Mouse (Mus musculus): Measurements from ENCODE around the gene Ssr2.
A peak's percentile ranks its signal among the peaks of the same experiment; 100 is the strongest.
"Not testable (repeated sequence)": the region's sequence is repeated elsewhere in the genome, so short reads cannot be mapped to it uniquely, and the experiment has no call there.

Ssr2 gene

DNA sequence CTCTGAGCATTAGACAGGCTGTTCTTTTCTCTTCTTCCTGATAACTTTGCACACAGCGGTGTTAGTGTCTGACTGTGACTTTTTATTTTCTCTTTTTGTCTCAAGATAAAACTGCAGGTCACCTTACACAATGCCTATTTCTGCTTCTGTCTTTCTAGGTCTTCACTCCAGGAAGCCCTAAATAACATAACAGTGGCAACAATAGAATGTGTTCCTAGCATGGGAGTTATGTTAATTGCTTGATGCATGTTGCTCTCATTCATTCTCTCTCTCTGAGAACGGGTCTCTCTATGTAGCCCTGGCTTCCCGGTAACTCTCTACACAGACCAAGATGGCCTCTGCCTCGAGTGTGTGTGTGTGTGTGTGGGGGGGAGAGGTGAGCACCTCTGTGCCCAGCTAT, 26.8 kb downstream of the Ssr2 start:
- no peak for DNase-seq (ENCODE audit: low spot score)

DNA sequence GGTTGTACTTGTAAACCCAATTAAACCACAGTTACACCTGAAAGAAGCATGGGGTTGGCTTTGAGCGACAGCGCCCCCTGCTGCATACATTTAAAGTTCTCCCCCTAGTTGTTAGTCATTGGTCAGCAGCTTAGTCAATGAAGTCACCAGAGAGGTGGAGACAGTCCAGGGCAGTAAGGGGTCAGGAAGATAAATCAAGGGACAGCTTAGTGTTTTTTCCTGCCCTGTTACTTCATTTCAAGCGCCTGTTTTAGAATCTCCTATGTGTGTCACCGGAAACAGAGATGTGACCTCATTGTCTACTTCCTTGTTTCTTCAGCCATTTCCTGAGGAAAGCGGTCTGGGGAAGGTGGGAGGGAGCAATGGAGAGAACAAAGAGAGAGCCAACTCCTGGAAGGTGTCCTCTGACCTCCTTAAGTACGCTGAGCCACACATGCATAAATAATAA, 28.1 kb downstream of the Ssr2 start:
- peak; percentile 79 for DNase-seq (ENCODE audit: low spot score)

DNA sequence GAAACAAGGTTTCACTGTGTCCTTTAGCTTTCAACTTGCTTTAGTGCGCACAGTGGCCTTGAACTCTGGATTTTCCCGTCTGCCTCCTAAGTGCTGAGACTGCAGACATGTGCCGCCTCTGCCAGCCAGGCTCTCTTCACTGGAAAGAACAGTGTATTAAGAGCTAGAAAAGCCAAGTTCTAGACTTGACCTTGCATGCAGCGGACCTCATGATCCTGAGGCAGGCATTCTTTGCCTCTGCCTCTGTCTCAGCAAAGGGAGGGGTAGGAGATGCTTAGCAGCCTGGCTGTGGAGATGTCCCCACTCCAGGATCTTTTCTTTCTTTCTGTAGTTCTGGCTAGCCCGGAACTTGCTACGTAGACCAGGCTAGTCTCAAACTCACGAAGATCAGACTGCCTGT, 29.2 kb downstream of the Ssr2 start:
- DNase-seq (ENCODE audit: low spot score), result no peak

DNA sequence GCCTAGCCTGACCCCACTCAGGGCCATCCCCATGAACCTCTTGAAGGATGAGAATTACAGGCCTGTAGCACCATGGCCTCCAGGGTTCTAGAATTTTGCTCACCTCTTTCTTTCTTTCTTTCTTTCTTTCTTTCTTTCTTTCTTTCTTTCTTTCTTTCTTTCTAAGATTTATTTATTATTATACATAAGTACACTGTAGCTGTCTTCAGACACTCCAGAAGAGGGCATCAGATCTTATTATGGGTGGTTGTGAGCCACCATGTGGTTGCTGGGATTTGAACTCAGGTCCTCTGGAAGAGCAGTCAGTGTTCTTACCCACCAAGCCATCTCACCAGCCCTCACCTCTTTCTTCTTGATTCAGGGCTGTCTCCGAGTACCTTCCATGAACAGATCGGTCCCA, 30.0 kb downstream of the Ssr2 start, which contains the start of gene Arhgef2:
TSS of gene Arhgef2 (plus strand) at position 301 of the 400 bp plus-strand sequence.
- DNase-seq (ENCODE audit: low spot score), result not testable (repeated sequence)

DNA sequence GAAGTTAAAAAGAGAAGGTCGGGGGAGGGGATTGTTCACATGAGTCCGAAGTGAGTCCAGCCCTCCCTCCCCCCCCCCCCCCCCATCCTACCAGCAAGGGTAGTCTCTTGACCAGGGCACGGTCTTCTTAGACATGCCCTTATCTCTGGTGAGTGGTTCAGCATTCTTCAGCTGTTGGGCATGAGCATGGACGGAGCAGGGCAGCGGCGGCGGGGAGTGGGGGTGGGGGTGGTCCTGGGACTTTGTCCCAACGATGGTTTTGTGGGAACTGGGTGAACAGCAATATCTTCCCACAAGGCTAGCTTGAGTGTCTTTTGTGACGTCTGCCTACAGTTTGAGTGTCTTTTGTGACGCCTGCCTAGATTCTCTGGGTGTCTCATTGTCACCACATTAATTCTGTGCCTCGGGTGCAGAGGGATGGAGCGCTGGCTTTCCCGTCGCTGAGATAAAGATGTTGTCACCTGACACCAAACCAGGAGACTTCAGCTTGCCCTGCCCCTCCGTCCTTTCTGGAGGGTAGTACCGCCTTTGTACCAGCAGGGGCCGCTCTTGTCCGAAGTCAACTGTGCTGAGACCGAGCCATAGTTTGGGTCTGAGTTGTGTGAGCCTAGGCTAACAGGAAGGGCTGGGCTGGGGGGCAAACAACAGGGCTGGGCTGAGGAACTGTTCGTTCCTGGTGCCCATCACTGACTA, 31.5 kb downstream of the Ssr2 start:
- DNase-seq (ENCODE audit: low spot score), result peak; percentile 94

DNA sequence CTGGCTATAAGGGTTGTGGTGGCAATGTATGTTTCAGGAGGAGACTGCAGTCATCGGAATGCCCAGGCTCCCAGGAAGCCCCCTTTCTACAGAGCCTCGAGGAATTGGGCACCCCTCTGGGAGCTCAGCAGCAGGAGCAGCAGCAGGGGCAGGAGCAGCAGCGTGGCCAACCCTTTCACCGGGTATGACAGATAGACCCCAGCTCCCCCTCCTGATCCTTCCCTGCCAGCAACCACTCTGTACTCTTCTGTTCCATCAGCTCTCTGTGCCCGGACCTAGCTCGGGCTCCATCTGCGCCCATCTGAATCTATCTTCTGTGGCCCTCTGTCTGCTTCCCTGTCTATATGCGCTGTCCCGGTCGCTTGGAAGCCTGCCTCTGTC, 32.1 kb downstream of the Ssr2 start:
- no peak for DNase-seq (ENCODE audit: low spot score)

DNA sequence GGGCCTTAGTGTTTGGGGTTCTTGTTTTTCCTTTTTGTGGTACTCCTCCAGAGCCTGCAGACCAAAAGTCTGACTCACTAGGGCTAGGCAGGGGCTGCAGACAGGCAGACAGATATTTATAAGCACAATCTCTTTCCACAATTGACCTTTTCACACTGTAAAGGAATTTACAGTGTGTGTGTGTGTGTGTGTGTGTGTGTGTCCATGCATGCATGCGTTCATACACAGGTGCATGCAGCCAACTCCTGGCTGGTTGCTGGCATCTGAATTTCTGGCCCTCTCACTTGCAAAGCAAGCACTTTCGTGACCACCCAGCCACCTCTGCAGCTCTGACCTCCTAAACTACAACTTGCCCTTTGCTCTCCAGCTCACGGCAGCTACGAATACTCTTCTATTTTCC, 33.4 kb downstream of the Ssr2 start:
- DNase-seq (ENCODE audit: low spot score), result no peak

DNA sequence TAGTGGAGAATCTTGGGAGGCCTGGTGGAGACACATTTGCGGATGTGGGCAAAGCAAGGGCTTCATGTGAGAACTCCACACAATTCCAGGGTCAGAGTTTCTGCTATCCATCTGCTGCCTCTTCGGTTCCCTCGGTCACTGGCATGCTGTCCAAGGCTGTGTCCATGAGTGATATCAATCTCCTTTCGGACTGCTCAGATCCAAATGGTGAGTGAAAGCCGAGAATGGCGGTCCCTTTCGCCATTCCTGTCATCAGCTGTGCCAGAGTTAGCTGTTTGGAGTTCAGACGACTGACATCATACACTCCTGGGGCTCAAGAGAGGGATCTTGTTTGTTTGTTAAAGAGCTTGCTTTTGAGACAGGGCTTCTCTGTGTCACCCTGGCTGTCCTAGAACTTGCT, 38.7 kb downstream of the Ssr2 start:
- DNase-seq (ENCODE audit: low spot score), result no peak

DNA sequence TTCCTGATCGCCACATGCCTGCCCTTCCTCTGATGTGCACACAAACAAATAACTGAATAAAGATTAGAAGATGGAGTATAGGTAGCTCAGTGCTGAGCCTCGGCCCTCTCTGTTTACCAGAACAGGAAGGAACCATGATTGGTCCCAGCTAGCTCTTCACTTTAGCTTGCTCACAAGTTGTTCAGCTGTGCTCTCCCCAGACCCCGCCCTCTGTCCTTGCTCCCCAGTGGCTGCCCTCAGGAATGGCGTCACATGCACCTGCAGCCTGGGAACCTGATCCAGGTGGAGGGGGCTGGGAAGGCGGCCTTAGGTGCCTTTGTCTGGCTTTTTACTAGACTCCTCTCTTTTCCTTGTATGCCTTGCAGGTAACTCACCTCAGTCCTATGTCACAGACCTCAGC, 39.4 kb downstream of the Ssr2 start:
- no peak for DNase-seq (ENCODE audit: low spot score)

DNA sequence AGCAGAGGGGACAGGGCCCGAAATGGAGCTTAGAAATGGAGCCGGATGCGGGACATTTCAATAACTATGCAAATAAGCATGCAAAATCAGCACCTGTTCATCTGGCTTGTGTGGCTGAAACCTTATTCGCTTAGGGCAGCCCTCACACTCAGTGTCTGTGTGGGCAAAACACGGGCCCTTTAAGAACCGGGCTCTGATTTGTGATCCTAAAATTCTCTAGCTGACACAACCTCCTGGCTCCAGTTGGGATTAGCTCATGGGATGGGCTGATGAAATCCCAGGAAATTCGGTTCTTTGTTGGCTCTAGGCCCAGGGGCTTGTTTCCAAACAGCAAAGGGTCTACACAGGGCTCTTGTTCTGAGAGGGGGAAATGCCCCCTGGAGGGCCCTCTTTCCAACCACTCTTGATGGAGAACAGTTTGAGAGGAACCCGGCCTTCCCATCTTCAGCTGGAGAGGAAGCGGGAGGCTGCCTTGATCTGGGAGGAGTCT, 40.3 kb downstream of the Ssr2 start:
- no peak for DNase-seq (ENCODE audit: low spot score)

DNA sequence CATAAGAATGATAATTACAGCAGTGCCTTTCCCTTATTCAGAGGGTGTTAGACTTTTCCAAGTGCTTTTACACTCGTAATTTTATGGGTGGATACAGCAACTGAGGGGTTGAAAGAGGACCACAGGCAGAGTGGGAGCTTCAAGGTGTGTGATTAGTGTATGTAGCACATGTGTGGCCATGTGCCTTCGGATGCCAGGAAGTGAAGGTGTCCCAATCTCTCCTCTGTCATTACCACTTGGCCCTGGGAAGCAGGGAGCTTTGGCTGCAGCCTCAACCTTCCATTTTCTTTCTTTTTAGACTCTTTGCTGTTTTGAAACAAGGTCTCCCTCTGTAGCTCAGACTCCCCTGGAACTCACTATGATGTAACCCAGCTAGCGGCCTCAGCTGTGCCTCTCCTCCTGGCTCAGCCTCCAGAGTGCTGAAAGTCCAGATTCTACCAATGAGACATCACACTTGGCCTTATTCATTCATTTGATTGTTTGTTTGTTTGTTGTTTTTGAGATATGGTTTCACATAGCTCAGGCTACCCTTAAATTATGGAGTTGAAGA, 41.4 kb downstream of the Ssr2 start:
- no peak for DNase-seq (ENCODE audit: low spot score)

DNA sequence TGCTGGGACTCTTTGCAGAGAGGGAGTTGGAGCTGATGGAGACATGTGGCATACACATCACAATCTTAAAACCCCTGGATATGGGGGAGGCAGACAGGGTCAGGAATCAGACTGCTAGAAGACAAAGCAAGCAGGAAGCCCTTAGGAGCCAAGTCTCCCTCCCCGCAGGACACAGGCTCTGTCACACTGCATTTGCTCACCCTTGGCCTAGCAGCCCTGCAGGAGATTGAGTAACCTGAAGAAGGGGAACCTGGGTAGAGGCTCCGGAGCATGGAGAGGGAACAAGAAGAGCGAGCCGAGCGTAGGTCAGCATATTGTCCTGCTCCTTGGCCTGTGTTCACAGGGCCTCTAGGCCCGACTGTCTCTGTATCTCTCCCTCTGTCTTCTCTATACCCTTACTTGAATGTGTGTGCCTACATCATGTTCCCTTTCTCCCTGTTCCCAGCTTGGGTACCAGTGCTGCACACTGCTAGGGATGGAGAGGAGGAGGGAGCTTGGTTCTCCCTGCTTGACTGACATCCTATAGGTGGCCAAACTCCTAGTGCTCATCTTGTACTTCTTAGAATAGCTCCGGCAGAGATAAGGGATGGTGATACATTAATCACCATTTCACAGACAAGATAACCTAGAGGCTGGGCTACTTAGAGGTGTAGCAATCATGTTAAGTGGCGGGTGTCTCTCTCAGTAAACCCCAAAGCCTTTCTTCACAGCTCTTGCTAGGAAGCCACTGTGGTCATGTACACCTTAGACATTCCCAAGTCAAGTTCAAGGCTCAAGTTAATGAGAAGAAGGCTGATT, 42.6 kb downstream of the Ssr2 start:
- no peak for DNase-seq (ENCODE audit: low spot score)

DNA sequence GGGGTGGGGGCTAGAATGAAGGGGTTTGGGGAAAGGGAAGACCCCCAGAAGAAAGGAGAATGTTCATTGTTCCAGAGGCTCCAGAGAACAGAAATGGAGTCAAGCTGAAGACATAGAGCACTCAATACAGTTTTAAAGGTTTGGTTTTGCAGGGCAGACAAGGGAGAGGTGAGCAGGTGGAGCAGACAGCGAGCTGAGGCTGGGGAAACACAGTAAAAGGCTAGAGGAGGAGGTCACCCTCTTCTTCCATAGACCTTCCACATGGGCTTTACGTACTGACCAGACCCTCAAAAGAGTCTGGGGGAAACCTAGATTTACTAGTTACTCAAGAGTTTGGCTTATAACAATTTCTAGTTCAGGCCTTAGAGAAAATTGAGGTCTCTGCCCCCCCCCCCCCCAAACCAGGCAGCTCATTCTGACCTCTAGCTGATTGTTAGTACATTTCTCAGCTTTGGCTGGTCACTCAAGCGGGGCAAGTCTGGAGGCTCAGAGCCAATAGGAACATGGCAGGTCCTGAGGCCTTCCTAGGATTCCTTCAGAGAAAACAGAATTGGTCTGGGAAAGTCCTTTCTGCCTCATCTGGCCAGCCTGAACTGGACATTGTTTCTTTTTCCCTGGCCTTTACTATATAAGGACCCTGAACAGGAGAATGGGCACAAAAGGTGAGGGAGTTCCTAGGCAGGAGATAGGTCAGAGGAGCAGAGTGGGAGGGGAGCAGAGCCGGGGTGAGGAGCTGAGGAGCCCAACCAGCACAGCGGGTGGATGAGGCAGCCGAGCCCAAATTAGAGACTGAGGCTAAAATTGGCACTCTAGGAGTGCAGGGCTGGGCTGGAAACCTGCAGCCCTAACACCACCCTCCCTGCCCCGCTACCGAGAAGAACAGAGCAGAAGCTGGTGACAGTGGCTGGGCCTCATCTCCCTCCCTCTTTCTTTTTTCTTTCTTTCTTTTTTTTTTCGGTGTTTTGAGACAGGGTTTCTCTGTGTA, 43.7 kb downstream of the Ssr2 start:
- no peak for DNase-seq (ENCODE audit: low spot score)

DNA sequence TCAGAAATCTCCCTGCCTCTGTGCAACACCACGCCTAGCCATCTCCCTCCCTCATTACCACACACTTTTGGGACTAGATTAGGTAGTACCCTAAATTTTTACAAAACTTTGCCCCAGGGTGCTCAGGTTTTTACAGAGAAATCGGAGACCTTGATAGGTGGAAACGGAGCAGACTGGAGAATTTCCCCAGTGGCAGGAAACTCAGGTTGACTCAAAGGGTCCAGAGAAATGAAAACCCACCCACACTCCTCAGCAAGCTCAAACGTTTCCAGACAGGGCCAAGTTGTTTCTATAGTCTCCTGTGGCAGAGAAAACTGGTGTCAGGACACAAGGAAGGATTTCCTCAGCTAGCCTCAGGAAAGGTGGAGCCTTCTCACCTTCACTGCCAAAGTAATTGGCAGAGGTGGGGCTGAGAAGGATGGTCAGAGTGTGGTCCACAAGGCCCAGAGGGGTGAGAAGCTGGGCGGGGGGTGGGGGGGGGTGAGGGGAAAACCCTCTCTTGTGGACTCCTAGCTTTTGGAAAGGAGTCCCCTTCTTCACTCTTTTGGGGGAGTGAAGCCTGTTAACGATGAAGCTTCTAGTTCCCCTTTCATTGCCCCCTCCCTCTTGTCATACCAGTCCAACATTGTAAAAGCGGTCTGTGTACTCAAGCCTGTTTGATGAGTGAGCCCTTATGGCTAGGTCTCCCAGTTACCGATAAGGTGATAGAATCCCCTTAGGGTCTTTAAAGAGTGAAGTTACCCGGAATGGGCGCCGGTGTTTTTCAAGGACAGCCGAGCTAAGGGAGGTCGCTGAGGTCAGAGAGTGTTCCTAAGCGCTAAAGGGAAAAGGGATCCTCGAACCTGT, 44.7 kb downstream of the Ssr2 start:
- DNase-seq (ENCODE audit: low spot score), result no peak

DNA sequence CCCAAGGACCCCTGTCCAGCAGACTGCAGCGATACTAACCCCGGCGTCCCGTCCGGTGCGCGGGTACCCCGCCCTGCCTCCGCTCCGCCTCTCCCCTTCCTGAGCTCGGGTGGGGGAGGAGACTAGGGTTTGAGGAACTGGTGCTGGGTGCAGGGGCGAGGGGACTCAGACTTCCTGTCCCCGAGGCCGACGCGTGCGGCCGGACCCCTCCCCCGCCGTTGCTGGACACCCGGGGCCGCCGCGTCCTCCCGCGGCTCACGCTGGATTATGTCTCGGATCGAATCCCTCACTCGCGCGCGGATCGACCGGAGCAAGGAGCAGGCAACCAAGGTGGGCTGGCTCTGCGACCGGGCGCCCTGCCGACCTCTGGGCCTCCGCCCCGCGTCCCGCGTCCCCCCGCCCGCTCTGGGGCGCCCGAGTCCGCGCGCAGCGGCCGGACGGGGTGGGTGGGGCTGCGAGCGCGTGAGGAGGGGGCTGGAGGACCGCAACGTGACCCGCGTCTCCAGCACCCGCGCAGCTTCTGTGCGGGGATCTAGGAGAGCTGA, 45.4 kb downstream of the Ssr2 start:
- peak; percentile 88 for DNase-seq (ENCODE audit: low spot score)

DNA sequence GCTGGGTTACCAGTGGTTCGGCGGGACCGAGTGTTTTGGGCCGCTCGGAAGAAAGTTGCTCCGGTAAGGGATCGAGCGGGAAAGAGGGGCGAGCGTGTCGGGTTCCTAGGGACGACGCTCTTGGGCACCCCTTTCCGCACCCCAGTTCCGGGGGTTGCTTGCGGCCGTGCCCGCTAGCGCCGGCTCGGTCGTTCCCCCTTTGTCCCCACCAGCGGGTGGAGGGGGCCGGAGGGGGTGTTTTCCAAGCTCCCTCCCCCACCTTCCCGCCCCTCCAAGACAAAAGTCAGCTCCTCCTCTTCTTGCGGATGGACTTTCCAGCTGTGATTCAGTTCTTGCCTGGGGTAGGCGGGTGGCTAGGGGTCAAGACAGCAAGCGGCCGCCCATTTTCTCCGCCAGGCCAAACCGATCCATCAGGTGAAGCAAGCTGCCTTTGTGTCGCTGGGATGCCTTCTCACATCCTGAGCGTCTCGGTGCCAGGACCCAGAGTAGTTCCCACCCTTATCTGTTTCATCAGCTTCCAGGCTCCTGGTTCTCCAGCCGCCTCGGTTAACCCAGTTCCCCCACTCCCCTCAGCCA, 45.9 kb downstream of the Ssr2 start:
- peak; percentile 78 for DNase-seq (ENCODE audit: low spot score)

DNA sequence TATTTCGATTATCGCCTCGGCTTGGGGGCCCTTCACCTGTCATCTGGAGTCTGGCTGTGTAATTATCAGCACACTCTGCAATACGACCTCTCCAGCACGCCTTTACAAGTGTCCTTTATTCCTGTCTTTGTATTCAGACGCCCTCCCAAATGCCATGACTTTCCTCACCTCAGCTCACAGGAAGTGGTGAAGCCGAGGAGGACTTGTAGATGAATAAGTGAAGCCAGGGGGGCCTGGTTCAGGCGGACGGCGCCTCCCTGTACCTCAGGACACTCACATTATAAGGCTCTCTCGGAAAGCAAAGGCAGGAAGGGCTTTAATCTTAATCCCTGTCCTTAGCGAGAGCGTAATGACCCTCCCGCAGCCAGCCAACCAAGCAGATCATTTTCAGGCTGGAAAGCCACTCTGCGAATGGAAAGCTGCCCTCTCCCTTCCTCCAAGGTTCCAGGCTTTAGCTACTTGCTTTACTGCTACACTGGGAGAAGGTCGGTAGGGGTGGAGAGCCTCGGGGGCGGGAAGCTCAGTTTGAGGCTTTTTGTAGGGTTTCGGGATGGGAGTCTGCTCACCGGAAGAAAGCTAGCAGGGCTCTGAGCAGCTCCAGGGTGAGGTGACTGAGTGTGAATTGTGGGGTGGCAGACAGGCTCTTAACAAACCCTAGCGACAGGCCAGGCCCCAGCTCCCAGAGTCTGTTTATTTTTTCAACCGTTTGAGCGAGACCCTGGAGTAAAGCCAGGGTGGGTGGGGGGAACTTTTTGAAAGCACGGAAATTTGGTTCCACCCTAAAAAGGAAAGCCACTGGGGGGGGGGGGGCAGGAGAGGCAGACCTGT, 46.7 kb downstream of the Ssr2 start:
- DNase-seq (ENCODE audit: low spot score), result peak; percentile 53

DNA sequence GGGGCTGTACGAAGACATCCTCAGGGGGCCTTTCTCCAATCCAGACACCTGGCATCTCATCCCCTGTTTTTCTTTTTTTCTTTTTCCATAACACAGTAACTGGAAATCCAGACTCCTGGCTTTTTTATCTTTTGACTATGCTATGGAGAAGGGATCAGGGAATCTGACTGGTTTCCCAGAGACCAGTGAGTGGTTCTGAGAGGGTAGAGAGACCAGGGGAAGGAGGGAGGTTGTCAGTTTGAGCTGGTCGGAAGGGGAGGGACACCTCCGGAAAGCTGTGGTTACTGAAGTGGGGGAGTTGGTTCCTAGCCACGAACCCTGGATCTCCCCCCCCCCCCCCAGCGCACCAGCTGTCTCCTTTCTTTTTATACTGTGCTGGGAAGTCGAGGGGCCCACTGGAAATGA, 47.3 kb downstream of the Ssr2 start:
- peak; percentile 42 for DNase-seq (ENCODE audit: low spot score)

Data from embryo, embryonic 10 days (tissue).